Mouse (Mus musculus): ENCODE measurements around the gene Ttc16.

The Ttc16 gene

GRCm38 (mm10) chr2:32775359-32776074 is at the start of gene Ttc16, which contains the start of gene Ptrh1:
Gene Ttc16 (minus strand): TSS chr2:32775633.
Gene Ptrh1 (plus strand): TSS chr2:32775786.
- DNase-seq = peak; percentile 99

- no peak for DNase-seq
These were observed 49.3 kb upstream of the Ttc16 start for GRCm38 (mm10) chr2:32824778-32825177.

- peak; percentile 14 for DNase-seq
These were observed 48.7 kb upstream of the Ttc16 start for GRCm38 (mm10) chr2:32824181-32824580.

- DNase-seq = no peak
These were observed 48.2 kb upstream of the Ttc16 start for GRCm38 (mm10) chr2:32823579-32824154.

- DNase-seq = no peak
These were observed 47.7 kb upstream of the Ttc16 start for GRCm38 (mm10) chr2:32823153-32823552.

GRCm38 (mm10) chr2:32822643-32823042 is 47.2 kb upstream of the Ttc16 start:
- no peak for DNase-seq

GRCm38 (mm10) chr2:32821041-32821802 is 45.8 kb upstream of the Ttc16 start:
- DNase-seq = peak; percentile 55

GRCm38 (mm10) chr2:32818208-32818607 is 42.8 kb upstream of the Ttc16 start:
- DNase-seq = no peak

- DNase-seq = no peak
These were observed 42.2 kb upstream of the Ttc16 start for GRCm38 (mm10) chr2:32817589-32817988.

- peak; percentile 56 for DNase-seq
These were observed 41.6 kb upstream of the Ttc16 start for GRCm38 (mm10) chr2:32816946-32817581.

- no peak for DNase-seq
These were observed 41.1 kb upstream of the Ttc16 start for GRCm38 (mm10) chr2:32816497-32816896.

GRCm38 (mm10) chr2:32811959-32812358 is 36.5 kb upstream of the Ttc16 start:
- no peak for DNase-seq

GRCm38 (mm10) chr2:32808816-32809566 is 33.6 kb upstream of the Ttc16 start:
- no peak for DNase-seq

- DNase-seq = no peak
These were observed 23.0 kb upstream of the Ttc16 start for GRCm38 (mm10) chr2:32798251-32798962.

- DNase-seq = no peak
These were observed 20.4 kb upstream of the Ttc16 start for GRCm38 (mm10) chr2:32795748-32796418.

GRCm38 (mm10) chr2:32791297-32791696 is 15.9 kb upstream of the Ttc16 start:
- DNase-seq = peak; percentile 76

GRCm38 (mm10) chr2:32788581-32788980 is 13.1 kb upstream of the Ttc16 start:
- no peak for DNase-seq

- peak; percentile 51 for DNase-seq
These were observed 11.7 kb upstream of the Ttc16 start for GRCm38 (mm10) chr2:32787176-32787575.

- peak; percentile 64 for DNase-seq
These were observed 8.7 kb upstream of the Ttc16 start, which contains the start of gene Cfap157 for GRCm38 (mm10) chr2:32784048-32784681. Gene Cfap157 (minus strand): TSS chr2:32784428.

- DNase-seq = no peak
These were observed 6.3 kb upstream of the Ttc16 start for GRCm38 (mm10) chr2:32781710-32782109.

GRCm38 (mm10) chr2:32779714-32780113 is 4.3 kb upstream of the Ttc16 start:
- no peak for DNase-seq
